Mouse (Mus musculus) forebrain, embryonic 15.5 days (tissue): Measurements from ENCODE around the gene Gm49405. TPM values are rescaled to one million over a fixed set of nuclear protein-coding genes. Genes with fewer than 3 reads are reported as not detected.
A peak's percentile ranks its signal among the peaks of the same experiment; 100 is the strongest.

Experiments
- ATAC-seq: fragments of 200-750 bp; cut with Nextera tagmentation; replicated peaks from 2 replicates; pipeline ENCODE4 v1.8.0; 2017; ENCODE audit warnings: mild to moderate bottlenecking, moderate TSS enrichment, moderate library complexity
- H3K27ac ChIP-seq: fragments of 300-500 bp; sonication (generic); replicated peaks from 2 replicates; pipeline ENCODE4 v1.5.1; 2015; ENCODE audit warnings: mild to moderate bottlenecking, inconsistent platforms
- H3K27me3 ChIP-seq: fragments of 300-500 bp; sonication (generic); 2 replicates; pipeline ENCODE4 v1.6.1; 2015; ENCODE audit warnings: inconsistent platforms
- H3K36me3 ChIP-seq: fragments of 300-500 bp; sonication (generic); 2 replicates; pipeline ENCODE4 v1.6.1; 2015; ENCODE audit warnings: mild to moderate bottlenecking, inconsistent platforms
- H3K4me1 ChIP-seq: fragments of 300-500 bp; sonication (generic); 2 replicates; pipeline ENCODE4 v1.6.1; 2015; ENCODE audit warnings: inconsistent platforms
- H3K4me2 ChIP-seq: fragments of 300-500 bp; sonication (generic); replicated peaks from 2 replicates; pipeline ENCODE4 v1.6.1; 2015; ENCODE audit warnings: mild to moderate bottlenecking, inconsistent platforms
- H3K4me3 ChIP-seq: fragments of 300-500 bp; sonication (generic); 2 replicates; pipeline ENCODE4 v1.5.1; 2015; ENCODE audit warnings: mild to moderate bottlenecking, inconsistent platforms
- H3K9ac ChIP-seq: fragments of 300-500 bp; sonication (generic); replicated peaks from 2 replicates; pipeline ENCODE4 v1.6.1; 2015; ENCODE audit warnings: mild to moderate bottlenecking, inconsistent platforms
- H3K9me3 ChIP-seq: fragments of 300-500 bp; sonication (generic); 2 replicates; pipeline ENCODE4 v1.6.1; 2016; ENCODE audit warnings: inconsistent platforms
- WGBS: fragments of 180-500 bp; shearing (Covaris S2); methylation state at CpG from one replicate; pipeline ENCODE4 v1.1.7; 2015; ENCODE audit warnings: mixed read lengths; 5-methylcytosine and 5-hydroxymethylcytosine counted together
- polyA plus RNA-seq: library from polyadenylated mRNA; unstranded; fragments of >200 nt; fragmentation: Nextera tagmentation; extraction: Ambion mirVana; gene quantifications from 2 replicates; pipeline ENCODE4 v1.2.1, GENCODE M21; 2015

Gene Gm49405
- polyA plus RNA-seq, 1 experiment from 2014 or later, result 6.8 TPM

DNA sequence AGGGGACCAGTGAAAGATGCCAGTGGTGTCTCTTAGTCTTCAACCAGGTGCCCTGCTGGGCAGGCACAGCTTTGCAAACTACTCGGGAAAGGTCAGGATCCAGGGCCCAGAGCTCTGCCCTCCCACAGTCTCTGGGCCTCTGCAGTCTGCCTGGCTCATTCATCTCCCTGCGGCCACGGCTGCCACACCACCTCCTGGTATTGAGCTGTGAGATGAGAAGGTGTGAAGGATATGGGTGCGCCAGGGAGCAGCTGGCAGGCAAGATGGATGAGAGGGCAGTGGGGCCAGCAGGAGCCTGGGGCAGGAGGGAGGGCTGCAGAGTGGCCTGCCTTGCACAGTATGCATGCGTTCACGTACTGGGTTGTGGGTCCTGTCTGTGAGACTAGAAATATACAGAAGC is 9.6 kb upstream of the Gm49405 start:
- H3K9ac ChIP-seq, result no peak overlapping the region

DNA sequence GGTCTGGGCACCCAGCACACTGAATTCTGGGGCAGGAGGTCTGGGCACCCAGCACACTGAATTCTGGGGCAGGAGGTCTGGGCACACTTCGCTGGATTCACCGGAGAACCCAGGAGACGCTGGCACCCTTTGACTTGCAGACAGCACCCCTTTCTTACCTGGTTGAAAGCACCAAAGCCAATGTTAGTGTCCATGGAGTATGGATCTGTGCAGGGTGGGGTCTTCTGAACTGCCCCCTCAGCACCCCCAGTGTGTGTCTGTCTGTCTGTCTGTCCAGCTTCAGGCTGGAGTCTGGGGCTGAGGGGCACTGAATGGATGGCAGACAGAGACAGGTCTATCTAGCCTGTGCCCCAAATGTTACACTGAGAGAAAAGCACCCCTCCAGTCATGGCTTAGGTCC is 8.9 kb upstream of the Gm49405 start:
- Histone ChIP-seq H3K4me2 (no peak overlapping the region), H3K9me3 (no peaks in the 10 kb centered on the region), H3K36me3 (no peaks in the 10 kb centered on the region), H3K27ac (no peak overlapping the region), H3K4me3 (no peak overlapping the region), H3K27me3 (no peaks in the 10 kb centered on the region; the same call in 1 of the 2 replicates), H3K9ac (no peak overlapping the region), H3K4me1 (no peaks in the 10 kb centered on the region)
- no peak for ATAC-seq
- WGBS, result 96% methylated on average over 3 of the region's 3 CpGs

More for the DNA sequence above, 9.6 kb upstream of the Gm49405 start:
- ATAC-seq, result no peak
- Histone ChIP-seq H3K4me2 (no peak overlapping the region), H3K4me1 (no peaks in the 10 kb centered on the region), H3K36me3 (no peaks in the 10 kb centered on the region), H3K9me3 (no peaks in the 10 kb centered on the region), H3K27me3 (no peaks in the 10 kb centered on the region; the same call in 1 of the 2 replicates), H3K27ac (no peak overlapping the region), H3K4me3 (no peak overlapping the region)
- WGBS, result 70% methylated on average over 6 of the region's 6 CpGs

DNA sequence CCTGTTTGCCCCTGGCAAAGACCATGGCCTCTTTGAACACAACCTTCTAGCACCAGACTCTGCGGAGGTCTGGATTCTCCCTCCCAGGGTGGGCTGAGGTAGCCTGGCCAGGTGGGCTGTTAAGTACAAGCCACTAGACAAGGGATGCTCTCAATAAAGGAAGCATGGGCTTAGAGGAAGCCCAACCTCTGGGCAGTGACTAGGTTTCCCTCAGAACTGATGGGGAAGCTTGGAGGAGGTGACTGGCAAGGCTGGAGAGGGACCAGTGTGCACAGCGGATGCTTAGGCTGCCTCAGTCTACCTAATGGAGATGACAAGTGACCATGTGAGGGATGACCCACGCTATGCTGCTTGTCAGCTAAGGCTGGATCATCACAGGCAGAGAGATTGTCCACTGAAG is 8.5 kb upstream of the Gm49405 start:
- H3K9me3 ChIP-seq, result no peaks in the 10 kb centered on the region
- no peak for ATAC-seq
- no peak overlapping the region for H3K27ac ChIP-seq
- no peak overlapping the region for H3K9ac ChIP-seq
- H3K4me3 ChIP-seq, result no peak overlapping the region
- no peaks in the 10 kb centered on the region for H3K4me1 ChIP-seq
- no peak overlapping the region for H3K4me2 ChIP-seq
- no peaks in the 10 kb centered on the region; the same call in 1 of the 2 replicates for H3K27me3 ChIP-seq
- 84% methylated on average over 3 of the region's 3 CpGs for WGBS
- no peaks in the 10 kb centered on the region for H3K36me3 ChIP-seq

DNA sequence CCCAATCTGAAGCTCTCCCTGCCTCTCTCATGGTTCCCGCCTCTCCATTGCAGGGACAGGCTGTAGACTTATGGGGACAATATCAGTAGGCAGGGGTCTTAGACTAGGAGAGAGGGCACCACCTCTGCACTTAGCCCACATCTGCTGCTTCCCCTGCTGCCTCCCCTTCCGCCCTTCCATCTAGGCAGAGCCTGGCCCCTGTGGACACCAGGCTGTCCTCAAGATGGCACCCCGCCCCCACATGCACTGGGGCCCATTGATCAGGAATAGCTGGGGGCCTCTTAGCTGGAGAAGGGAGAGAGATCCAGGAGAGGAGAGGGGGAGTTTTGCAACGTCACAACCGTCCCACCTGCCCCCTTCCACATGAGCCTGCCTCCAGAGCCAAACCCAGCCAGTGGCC is 8.0 kb upstream of the Gm49405 start, which contains the start of gene Tbx10:
Tbx10 (plus strand) TSS at position 337 of the 400 bp plus-strand sequence.
- 51% methylated on average over 5 of the region's 5 CpGs for WGBS
- H3K4me1 ChIP-seq, result no peaks in the 10 kb centered on the region
- no peak within 1 kb of the TSS for H3K4me3 ChIP-seq
- no peaks in the 10 kb centered on the region for H3K36me3 ChIP-seq
- no peak for ATAC-seq
- H3K9ac ChIP-seq, result no peak within 1 kb of the TSS
- no peak within 1 kb of the TSS for H3K27ac ChIP-seq
- H3K4me2 ChIP-seq, result no peak within 1 kb of the TSS
- no peaks in the 10 kb centered on the region; the same call in 1 of the 2 replicates for H3K27me3 ChIP-seq
- H3K9me3 ChIP-seq, result no peaks in the 10 kb centered on the region

DNA sequence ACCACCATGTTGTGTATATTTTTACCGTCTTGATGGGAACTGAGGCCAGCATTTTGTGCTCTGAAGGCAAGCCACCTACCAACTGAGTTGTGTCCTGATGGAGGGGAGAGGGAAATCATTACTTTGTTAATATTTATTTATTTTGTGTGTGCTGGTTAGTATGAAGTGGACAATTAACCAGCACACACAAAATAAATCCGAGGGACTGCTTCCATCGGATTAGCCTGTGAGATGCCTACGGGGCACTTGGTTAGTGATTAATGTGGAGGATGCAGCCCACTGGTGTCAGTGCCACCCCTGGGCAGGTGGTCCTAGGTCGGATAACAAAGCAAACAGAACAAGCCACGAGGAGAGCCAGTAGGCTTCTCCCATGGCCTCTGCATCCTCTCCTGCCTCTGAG is 5.5 kb upstream of the Gm49405 start:
- 74% methylated on average over 6 of the region's 6 CpGs for WGBS

DNA sequence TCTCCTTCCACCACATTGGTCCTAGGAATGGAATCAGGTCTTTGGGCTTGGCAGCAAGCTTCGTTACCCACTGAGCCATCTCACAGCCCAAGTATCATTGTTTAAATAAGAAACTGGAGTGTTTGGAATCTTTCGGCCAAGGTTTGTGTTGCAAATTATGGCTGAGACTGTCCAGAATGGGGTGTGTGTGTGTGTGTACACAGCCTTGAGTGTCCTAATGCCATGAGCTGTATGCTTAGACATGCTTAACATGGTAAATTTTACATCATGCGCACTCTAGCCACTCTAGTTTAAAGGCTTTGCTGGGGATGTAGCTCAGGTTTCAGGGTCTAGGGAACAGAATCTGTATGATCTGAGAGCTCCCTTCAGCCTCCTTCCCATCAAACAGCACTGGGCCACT is 4.9 kb upstream of the Gm49405 start:
- Histone ChIP-seq H3K27me3 (no peaks in the 10 kb centered on the region; the same call in 1 of the 2 replicates), H3K27ac (no peak overlapping the region), H3K4me3 (no peak overlapping the region), H3K4me2 (no peak overlapping the region), H3K4me1 (peaks cover 7% of the 10 kb centered on the region), H3K9me3 (no peaks in the 10 kb centered on the region), H3K36me3 (no peaks in the 10 kb centered on the region), H3K9ac (no peak overlapping the region)
- ATAC-seq, result no peak
- 89% methylated on average over 3 of the region's 3 CpGs for WGBS

More for the DNA sequence above, 5.5 kb upstream of the Gm49405 start:
- no peak overlapping the region for H3K9ac ChIP-seq
- no peaks in the 10 kb centered on the region; the same call in 1 of the 2 replicates for H3K27me3 ChIP-seq
- ATAC-seq, result no peak
- H3K4me2 ChIP-seq, result no peak overlapping the region
- no peaks in the 10 kb centered on the region for H3K36me3 ChIP-seq
- H3K9me3 ChIP-seq, result no peaks in the 10 kb centered on the region
- H3K4me1 ChIP-seq, result peaks cover 6% of the 10 kb centered on the region
- H3K4me3 ChIP-seq, result no peak overlapping the region
- H3K27ac ChIP-seq, result no peak overlapping the region

DNA sequence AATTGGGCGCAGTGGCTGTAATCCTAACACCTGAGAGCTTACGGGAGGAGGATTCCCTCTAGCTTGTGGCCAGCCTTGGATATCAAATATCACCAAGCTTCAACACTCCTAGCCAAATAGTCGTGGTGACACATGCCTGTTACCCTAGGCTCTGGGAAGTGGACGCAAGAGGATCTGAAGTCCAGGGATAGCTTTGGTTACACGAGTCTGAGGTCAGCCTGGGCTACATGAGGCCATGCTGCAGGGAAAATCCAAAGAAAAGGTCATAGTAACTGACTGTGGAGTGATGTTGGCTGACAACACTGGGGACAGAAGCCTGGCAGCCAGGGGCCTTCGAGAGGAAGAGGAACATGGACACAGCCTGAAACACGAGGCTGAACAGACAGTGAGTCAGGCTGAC is 4.3 kb upstream of the Gm49405 start:
- no peaks in the 10 kb centered on the region for H3K36me3 ChIP-seq
- H3K27ac ChIP-seq, result no peak overlapping the region
- H3K4me2 ChIP-seq, result no peak overlapping the region
- no peak overlapping the region for H3K9ac ChIP-seq
- ATAC-seq, result no peak
- no peaks in the 10 kb centered on the region; the same call in 1 of the 2 replicates for H3K27me3 ChIP-seq
- no peaks in the 10 kb centered on the region for H3K9me3 ChIP-seq
- WGBS, result 70% methylated on average over 7 of the region's 7 CpGs
- peaks cover 10% of the 10 kb centered on the region for H3K4me1 ChIP-seq
- H3K4me3 ChIP-seq, result no peak overlapping the region

DNA sequence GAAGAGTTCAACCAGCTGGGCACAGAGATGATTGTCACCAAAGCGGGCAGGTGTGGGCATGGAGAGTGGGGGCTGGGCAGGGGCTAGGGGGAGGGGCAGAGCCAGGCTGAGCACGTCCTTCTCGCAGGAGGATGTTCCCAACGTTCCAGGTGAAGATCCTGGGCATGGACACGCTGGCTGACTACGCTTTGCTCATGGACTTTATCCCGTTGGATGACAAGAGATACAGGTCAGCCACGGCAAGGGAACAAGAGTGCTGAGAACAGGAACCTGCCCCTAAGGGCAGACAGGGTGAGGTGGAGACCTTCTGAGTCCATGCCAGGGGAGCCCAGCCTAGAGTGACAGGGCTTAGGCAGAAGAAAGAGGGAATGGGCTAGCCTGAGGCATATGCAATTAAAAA is 3.7 kb upstream of the Gm49405 start:
- H3K27ac ChIP-seq, result no peak overlapping the region
- ATAC-seq, result no peak
- no peaks in the 10 kb centered on the region for H3K36me3 ChIP-seq
- no peaks in the 10 kb centered on the region; the same call in 1 of the 2 replicates for H3K27me3 ChIP-seq
- no peak overlapping the region for H3K9ac ChIP-seq
- H3K4me2 ChIP-seq, result no peak overlapping the region
- no peak overlapping the region for H3K4me3 ChIP-seq
- H3K9me3 ChIP-seq, result no peaks in the 10 kb centered on the region
- 84% methylated on average over 8 of the region's 8 CpGs for WGBS
- peaks cover 15% of the 10 kb centered on the region for H3K4me1 ChIP-seq

DNA sequence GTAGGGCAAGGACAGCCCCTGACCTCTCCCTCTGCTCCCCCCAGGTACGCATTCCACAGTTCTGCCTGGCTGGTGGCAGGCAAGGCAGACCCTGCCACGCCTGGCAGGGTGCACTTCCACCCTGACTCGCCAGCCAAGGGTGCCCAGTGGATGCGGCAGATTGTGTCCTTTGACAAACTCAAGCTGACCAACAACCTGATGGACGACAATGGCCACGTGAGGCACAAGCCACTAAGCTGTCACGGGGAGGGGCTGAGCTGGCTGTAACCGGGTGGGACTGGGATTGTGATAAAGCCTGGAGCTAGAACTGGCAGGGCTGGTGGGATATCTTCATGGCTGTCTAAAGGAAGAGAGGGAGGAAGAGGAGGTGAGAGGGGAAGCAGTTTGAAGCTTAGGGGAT is 3.2 kb upstream of the Gm49405 start:
- Histone ChIP-seq H3K9me3 (no peaks in the 10 kb centered on the region), H3K4me1 (peaks cover 15% of the 10 kb centered on the region), H3K27ac (no peak overlapping the region), H3K4me2 (no peak overlapping the region), H3K9ac (no peak overlapping the region), H3K4me3 (no peak overlapping the region), H3K27me3 (no peaks in the 10 kb centered on the region; the same call in 1 of the 2 replicates), H3K36me3 (no peaks in the 10 kb centered on the region)
- WGBS, result 65% methylated on average over 8 of the region's 8 CpGs
- no peak for ATAC-seq

DNA sequence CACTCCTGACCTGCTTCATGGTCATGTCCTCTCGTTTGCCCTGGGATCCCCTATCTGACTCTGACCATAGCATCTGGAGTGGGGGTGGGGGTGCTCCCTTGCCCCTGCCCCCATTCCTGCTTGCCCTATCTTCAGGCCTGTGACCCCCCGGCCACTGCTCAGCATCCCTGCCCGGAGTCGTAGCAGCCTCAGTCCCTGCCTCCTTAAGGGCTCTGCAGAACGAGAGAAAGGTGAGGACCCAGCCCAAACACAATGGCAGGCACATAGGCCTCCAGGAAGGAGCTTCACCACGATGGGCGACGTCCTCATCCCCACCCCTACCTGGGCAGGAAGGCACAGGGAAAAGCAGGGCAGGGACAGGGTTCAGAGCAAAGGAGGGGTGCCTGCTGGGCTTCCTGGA is 2.1 kb upstream of the Gm49405 start:
- no peak for ATAC-seq
- 74% methylated on average over 8 of the region's 8 CpGs for WGBS

DNA sequence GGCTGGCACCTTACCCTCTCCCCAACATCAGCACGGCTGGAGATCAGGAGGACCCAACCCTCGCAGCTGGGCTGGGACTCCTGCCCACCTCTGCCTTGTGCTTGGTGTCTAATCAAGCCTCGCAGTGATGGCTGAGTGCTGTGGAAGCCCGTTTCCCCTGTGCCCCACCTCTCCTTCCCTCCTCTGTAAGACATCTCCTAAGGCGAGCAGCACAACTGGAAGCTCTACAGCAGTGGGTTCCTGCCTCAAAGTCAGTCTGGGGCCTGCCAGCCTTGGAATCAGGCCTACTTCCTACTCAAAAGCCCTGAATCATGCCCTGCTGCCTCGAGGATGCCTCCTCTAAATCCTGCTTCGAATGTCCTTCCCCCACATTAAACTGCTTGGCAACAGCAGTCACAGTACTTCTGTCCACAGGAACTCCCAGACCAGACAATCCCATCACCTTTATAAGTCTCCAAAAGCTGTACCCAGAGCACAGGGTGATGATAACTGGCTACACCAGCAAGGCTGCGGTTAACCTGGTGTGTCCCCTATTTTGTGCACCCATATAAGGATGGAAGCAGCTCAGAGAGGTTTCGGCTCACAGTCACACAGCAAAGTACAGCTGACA is 1.2 kb upstream of the Gm49405 start:
- 81% methylated on average over 9 of the region's 9 CpGs for WGBS
- no peak overlapping the region for H3K27ac ChIP-seq
- no peaks in the 10 kb centered on the region for H3K9me3 ChIP-seq
- no peaks in the 10 kb centered on the region for H3K36me3 ChIP-seq
- H3K27me3 ChIP-seq, result no peaks in the 10 kb centered on the region; the same call in 1 of the 2 replicates
- H3K4me3 ChIP-seq, result 0 out of 2 replicates have a peak overlapping the region, but pooled peaks have one; percentile 5
- peaks cover 15% of the 10 kb centered on the region for H3K4me1 ChIP-seq
- ATAC-seq, result no peak
- H3K9ac ChIP-seq, result no peak overlapping the region
- peak overlapping the region; percentile 70; the same call in 1 of the 2 replicates for H3K4me2 ChIP-seq

More for the DNA sequence above, 2.1 kb upstream of the Gm49405 start:
- H3K4me2 ChIP-seq, result no peak overlapping the region
- no peaks in the 10 kb centered on the region; the same call in 1 of the 2 replicates for H3K27me3 ChIP-seq
- H3K36me3 ChIP-seq, result no peaks in the 10 kb centered on the region
- no peaks in the 10 kb centered on the region for H3K9me3 ChIP-seq
- H3K4me3 ChIP-seq, result no peak overlapping the region
- H3K9ac ChIP-seq, result no peak overlapping the region
- H3K4me1 ChIP-seq, result peaks cover 15% of the 10 kb centered on the region
- no peak overlapping the region for H3K27ac ChIP-seq

DNA sequence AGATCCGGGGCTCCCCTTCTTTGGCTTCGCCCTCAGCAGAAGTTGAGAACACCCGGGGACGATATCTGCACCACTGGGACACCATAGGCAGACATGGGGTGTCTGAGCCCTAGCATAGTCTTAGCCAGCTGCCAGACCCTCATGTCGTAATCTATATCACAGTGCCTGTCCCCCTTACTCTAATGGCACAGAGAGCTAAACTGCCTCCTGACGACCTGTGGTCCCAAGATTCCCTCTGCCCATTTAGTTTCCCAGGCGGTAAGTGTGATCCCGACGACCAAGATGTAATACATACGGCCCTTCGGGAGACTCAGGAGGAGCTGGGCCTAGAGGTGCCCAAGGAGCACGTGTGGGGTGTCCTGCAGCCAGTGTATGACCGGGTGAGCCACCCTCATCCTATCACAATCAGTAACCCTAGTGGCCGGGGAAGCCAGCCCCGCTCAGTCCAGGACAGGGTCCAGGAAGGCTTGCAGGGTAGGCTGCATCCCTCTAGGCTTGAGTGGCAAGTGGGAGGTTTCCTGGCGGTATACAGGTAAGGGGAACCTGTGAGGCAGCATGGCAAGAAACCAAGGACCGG is 611 bp downstream of the Gm49405 start:
- Histone ChIP-seq H3K4me2 (peak overlapping the region; percentile 70), H3K36me3 (peaks cover 3% of the 10 kb centered on the region), H3K4me1 (peaks cover 15% of the 10 kb centered on the region), H3K27me3 (no peaks in the 10 kb centered on the region), H3K9me3 (no peaks in the 10 kb centered on the region), H3K9ac (peak overlapping the region; percentile 87), H3K27ac (peak overlapping the region; percentile 96), H3K4me3 (peak overlapping the region; percentile 64)
- WGBS, result 15% methylated on average over 17 of the region's 17 CpGs
- ATAC-seq, result peak; percentile 8; the same call in 1 of the 2 replicates
